Mouse (Mus musculus) 3134 (cell line): ENCODE measurements around the gene Kcnc3.
A peak's percentile ranks its signal among the peaks of the same experiment; 100 is the strongest.

Experiments
- DNase-seq: peaks from one replicate; pipeline ENCODE4 v3.0.0-alpha.2; 2011; ENCODE audit warnings: low spot score; ENCODE audit not compliant: insufficient read length; ENCODE audit errors: extremely low read depth

Gene Kcnc3

GRCm38 (mm10) chr7:44568803-44569202 lies 21.7 kb upstream of the Kcnc3 start:
- no peak for DNase-seq

- DNase-seq, result no peak
Measured at GRCm38 (mm10) chr7:44570989-44571388, 19.5 kb upstream of the Kcnc3 start.

GRCm38 (mm10) chr7:44571811-44572210 lies 18.7 kb upstream of the Kcnc3 start:
- DNase-seq, result no peak

DNA sequence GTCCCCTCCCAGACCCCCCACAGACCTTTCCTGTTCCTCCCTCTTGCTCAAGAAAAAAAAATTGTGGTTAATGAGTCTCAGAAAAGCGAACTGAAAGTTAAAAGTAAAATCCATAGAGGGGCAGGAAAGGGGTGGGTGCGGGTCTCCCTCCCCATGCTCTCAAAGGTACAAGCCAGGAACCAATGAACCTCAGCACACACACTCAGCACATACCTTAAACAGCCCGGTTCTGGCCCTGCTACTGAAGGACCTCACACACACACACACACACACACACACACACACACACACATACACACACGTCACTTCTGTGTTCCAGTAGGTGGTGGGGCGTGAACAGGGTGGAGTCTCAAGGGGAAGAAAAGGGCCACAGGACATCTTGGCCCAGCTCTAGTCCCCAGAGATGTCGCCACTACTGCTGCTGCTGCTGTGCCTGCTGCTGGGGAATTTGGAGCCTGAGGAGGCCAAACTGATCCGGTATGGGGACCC lies 18.2 kb upstream of the Kcnc3 start, which contains the start of gene Napsa:
Napsa (plus strand) TSS at position 168 of the 489 bp plus-strand sequence.
- DNase-seq, result peak; percentile 39

DNA sequence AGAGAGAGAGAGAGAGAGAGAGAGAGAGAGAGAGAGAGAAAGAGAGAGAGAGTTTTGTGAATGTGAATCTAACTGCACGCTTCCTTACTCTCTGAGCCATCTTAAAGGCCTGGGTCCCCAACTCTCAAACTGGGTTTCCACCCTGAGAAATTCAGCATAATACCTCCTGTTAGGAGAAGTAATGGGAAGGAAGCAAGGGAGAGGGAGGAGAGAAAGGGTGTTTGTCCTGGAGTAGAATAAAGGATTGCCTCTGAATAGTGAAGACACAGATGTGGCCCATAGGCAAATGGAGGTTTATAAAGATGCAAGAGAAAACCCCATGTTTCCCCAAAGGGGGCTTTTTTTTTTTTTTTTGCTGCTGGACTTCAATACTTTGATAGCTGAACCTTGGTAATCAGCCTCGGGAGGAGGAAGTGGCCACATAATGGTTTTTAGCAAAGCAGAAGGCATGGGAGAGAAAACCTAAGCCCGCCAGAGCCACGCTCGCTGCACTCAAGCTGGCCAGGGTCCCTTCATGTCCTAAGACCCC lies 17.4 kb upstream of the Kcnc3 start:
- no peak for DNase-seq

- no peak for DNase-seq
Measured at GRCm38 (mm10) chr7:44576333-44576844, 14.1 kb upstream of the Kcnc3 start.

DNA sequence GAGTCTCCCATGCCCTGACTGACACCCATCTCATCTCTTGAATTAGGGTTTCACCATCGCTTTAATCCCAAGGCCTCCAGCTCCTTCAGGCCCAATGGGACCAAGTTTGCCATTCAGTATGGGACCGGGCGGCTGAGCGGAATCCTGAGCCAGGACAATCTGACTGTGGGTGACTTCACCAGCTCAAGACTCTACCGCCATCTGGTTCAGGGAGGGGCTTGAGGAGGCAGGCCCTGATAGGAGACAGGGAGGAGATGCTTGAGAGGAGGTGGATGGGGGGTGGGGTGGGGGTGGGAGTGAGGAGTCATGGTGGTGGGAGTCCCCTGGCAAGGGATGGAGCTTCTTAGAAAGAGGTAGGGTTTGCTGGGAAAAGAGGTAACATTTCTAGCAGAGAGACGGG lies 8.8 kb upstream of the Kcnc3 start:
- DNase-seq, result no peak

DNA sequence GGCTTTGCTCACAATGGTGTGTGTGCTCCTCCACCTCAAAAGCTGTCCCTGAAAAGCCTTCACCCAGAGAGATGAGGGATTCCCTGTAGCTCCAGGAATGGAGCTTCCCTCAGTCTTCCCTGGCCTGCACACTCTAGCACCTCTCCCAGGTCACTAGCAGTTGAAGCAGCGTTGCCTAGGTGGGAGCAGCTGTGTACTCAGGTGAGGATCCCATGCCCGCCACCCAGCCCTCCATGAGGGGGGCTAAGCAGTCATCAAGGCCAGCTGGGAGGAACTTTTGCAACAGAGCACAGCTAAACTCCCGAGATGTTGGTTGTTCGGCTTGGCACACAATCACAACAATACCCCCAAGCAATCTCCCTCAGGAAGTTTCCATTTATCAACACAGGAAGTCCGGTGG lies 7.8 kb upstream of the Kcnc3 start:
- DNase-seq, result no peak

- no peak for DNase-seq
Measured at GRCm38 (mm10) chr7:44583146-44583545, 7.3 kb upstream of the Kcnc3 start.

GRCm38 (mm10) chr7:44584265-44584804 lies 6.1 kb upstream of the Kcnc3 start:
- no peak for DNase-seq

- no peak for DNase-seq
Measured at GRCm38 (mm10) chr7:44584921-44585320, 5.5 kb upstream of the Kcnc3 start.

DNA sequence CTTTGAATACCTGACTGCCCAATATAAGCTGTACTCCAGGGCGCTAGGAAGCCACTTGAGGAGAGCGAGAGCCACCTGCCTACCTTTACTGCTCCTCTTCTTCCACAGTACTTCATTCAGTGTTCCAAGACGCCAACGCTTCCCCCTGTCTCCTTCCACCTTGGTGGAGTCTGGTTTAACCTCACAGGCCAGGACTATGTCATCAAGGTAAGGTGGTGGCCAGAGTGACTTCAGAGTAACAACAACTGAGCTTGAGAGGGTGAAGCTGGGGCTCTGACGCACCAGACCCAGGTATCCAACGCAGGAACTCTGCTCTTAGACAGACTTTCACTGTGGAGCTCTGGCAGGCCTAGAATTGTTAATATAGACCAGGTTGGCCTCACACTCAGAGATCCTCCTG lies 4.9 kb upstream of the Kcnc3 start:
- no peak for DNase-seq

DNA sequence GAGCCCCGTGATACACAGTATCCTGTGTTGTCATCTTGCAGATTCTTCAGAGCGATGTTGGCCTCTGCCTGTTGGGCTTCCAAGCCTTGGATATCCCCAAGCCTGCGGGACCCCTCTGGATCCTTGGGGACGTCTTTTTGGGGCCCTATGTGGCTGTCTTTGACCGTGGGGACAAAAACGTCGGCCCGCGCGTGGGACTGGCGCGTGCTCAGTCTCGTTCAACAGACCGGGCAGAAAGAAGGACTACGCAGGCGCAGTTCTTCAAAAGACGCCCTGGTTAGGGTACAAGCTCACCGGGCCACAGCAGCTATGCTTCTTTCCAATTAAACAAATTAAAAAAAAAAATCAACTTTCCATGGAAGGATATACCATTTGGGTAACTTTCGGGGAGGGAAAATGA lies 3.9 kb upstream of the Kcnc3 start:
- DNase-seq, result no peak

DNA sequence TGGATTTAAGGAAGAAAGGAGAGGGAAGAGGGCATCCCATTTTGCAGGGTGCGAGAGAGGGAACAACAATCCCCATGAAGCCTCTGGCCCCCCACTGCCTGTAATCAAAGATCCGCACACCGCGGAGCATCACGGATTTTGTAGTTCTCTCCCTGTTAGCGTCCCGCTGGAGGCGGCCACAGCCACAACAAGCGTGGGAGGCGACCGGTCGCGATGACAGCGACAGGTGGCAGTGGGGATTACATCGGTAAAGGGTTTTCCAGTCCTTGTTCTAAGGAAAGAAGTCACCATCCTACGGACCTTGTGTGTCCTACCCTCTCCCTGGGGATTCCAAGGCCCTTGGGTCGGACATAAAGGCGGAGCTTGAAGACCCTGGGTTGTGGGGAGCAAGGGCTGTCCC lies 3.5 kb upstream of the Kcnc3 start:
- DNase-seq, result no peak

DNA sequence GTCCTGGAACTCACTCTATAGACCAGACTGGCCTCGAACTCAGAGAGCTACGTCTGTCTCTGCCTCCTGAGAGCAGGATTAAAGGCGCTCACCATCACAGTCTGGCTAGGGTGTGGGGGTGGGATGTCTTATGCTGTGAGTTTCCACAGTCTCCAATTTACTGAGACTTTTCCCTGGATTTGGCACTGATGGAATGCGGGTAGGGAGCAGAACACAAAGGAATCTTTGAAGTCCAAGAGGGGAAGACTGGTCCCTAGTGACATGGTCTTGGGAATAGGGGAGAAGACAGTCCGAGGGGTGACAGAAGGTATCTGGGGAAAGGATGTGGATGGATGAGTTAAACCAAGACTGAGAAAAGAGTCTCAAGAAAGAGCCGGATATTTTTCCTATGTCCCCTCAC lies 2.8 kb upstream of the Kcnc3 start:
- no peak for DNase-seq

DNA sequence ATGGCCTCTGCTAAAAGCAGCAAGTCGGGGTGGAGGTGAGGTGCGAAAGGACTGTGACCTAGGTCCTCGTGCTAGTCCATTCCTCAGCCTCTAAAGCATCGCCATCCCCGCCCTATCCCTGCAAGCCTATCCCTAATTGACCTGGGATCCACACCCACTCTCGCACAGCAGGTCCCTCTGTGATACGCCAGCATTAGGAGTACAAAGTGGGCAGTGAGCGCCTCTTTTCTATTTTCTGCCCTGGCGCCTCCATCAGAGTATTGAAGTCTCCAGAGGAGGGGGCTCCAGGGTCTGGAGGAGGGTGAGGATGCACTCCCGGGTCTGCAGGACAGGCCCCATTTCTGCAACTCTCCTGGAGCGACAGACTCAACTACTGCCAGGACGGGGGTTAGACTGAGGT lies 2.1 kb upstream of the Kcnc3 start:
- no peak for DNase-seq

DNA sequence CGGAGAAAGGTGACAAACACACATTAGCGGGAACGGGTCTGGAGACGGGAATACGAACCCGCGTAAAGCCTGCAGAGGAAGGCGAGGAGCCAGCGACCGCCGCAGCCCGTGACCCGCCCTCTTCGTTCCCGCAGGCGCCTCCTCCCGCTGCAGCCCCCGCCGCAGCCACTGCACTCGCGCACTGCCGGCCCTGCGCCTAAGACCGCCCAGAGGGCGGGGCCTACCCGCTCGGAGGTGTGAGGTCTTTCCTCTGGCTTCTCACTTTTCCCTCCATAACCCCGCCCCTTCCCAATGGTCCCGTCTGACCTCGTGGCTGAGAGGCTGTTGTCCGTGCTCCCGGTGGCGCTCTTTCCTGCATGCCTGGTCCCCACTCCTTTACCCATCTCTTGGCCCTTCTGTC lies 1.3 kb upstream of the Kcnc3 start:
- no peak for DNase-seq

GRCm38 (mm10) chr7:44589946-44590345 lies 518 bp upstream of the Kcnc3 start:
- DNase-seq, result no peak

DNA sequence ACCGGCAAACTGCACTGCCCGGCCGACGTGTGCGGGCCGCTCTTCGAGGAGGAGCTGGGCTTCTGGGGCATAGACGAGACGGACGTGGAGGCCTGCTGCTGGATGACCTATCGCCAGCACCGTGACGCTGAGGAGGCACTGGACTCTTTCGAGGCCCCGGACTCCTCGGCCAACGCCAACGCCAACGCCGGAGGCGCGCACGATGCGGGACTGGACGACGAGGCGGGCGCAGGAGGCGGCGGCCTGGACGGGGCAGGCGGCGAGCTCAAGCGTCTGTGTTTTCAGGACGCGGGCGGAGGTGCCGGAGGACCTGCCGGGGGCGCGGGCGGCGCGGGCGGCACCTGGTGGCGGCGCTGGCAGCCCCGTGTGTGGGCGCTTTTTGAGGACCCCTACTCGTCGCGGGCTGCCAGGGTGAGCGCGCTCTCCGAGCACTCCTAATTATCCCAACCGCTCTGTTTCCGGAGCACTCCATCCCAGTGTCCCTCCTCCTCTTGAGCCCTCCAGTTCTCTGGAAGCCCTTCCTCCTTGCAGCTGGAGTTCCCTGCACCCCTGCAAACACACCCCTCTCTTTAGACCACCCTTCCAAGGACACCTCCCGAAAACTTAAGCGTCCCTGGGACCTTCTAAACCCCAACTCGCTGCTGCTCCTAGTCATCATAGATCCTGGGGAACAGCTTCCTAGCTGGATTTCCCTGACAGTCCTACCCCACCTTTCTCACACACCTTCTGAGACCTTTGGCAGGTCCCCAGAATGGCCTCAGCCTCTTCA lies 1.1 kb downstream of the Kcnc3 start:
- DNase-seq, result no peak

DNA sequence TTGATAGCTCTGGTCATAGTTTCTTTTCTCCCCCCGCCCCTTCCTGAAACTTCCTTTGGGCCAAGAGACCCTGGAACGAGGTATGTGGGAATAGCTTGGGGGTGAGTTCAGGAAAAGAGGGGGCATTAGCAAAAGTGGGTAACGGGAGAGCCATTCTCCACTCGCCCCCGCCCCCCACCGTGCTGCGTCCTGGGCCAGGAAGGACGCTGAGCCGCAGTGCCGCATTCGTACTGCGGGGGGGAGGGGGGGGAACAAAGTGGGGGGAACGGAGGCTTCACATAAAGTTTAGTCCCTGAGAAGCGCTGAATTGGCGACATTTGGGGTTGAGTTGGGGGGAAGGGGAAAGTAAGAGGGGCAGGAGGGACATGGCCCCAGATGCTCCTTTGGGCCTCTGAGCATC lies 2.6 kb downstream of the Kcnc3 start:
- DNase-seq, result no peak

- no peak for DNase-seq
Measured at GRCm38 (mm10) chr7:44593775-44594174, 3.3 kb downstream of the Kcnc3 start.

DNA sequence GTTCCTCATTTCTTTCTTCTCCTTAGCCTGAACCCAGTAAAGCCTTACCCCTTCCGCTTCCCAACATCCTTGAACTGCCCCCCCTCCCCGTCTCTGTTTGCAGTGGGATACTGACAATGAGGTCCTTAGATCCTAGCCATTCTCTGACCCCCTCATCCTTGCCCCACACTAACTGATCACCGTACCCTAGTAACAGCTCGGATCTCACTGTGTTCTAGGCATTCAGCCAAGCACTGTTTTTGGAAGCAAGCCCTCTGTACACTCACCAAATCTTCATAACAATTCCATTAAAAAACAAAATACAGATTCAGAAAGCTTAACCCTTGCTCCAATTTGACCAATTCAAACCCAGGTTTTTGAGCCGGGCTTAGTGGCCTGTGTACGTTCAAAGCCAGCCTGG lies 3.8 kb downstream of the Kcnc3 start:
- DNase-seq, result no peak
